Mouse (Mus musculus): ENCODE results near the gene Gpr156.

Gene Gpr156

GRCm38 (mm10) chr16:37916138-37916817 is at the start of gene Gpr156:
TSS of gene Gpr156 (plus strand) at chr16:37916496.
- in situ Hi-C loops (cut with MseI, MboI) = no loop called here

- in situ Hi-C loops (cut with MseI, MboI) = no loop called here
Observed at GRCm38 (mm10) chr16:37867791-37868505, 48.3 kb upstream of the Gpr156 start, which contains the start of gene Lrrc58. TSS of gene Lrrc58 (plus strand) at chr16:37868389.

- in situ Hi-C loops (cut with MseI, MboI) = no loop called here
Observed at GRCm38 (mm10) chr16:37868506-37869469, 47.5 kb upstream of the Gpr156 start.

GRCm38 (mm10) chr16:37869470-37870231 is 46.6 kb upstream of the Gpr156 start:
- in situ Hi-C loops (cut with MseI, MboI) = no loop called here

- in situ Hi-C loops (cut with MseI, MboI) = no loop called here
Observed at GRCm38 (mm10) chr16:37871112-37871715, 45.1 kb upstream of the Gpr156 start.

- in situ Hi-C loops (cut with MseI, MboI) = no loop called here
Observed at GRCm38 (mm10) chr16:37874501-37875235, 41.6 kb upstream of the Gpr156 start.

GRCm38 (mm10) chr16:37877406-37877805 is 38.9 kb upstream of the Gpr156 start:
- in situ Hi-C loops (cut with MseI, MboI) = no loop called here

GRCm38 (mm10) chr16:37878951-37879505 is 37.3 kb upstream of the Gpr156 start:
- in situ Hi-C loops (cut with MseI, MboI) = no loop called here

- in situ Hi-C loops (cut with MseI, MboI) = no loop called here
Observed at GRCm38 (mm10) chr16:37879750-37880419, 36.4 kb upstream of the Gpr156 start.

- in situ Hi-C loops (cut with MseI, MboI) = no loop called here
Observed at GRCm38 (mm10) chr16:37881168-37881567, 35.1 kb upstream of the Gpr156 start.

- in situ Hi-C loops (cut with MseI, MboI) = no loop called here
Observed at GRCm38 (mm10) chr16:37888986-37889385, 27.3 kb upstream of the Gpr156 start.

- in situ Hi-C loops (cut with MseI, MboI) = no loop called here
Observed at GRCm38 (mm10) chr16:37892667-37893066, 23.6 kb upstream of the Gpr156 start.

GRCm38 (mm10) chr16:37893381-37893780 is 22.9 kb upstream of the Gpr156 start:
- in situ Hi-C loops (cut with MseI, MboI) = no loop called here

GRCm38 (mm10) chr16:37893942-37894341 is 22.4 kb upstream of the Gpr156 start:
- in situ Hi-C loops (cut with MseI, MboI) = no loop called here

- in situ Hi-C loops (cut with MseI, MboI) = no loop called here
Observed at GRCm38 (mm10) chr16:37898790-37899189, 17.5 kb upstream of the Gpr156 start.

GRCm38 (mm10) chr16:37899357-37899756 is 16.9 kb upstream of the Gpr156 start:
- in situ Hi-C loops (cut with MseI, MboI) = no loop called here

GRCm38 (mm10) chr16:37901318-37901717 is 15.0 kb upstream of the Gpr156 start:
- in situ Hi-C loops (cut with MseI, MboI) = no loop called here

- in situ Hi-C loops (cut with MseI, MboI) = no loop called here
Observed at GRCm38 (mm10) chr16:37906456-37906855, 9.8 kb upstream of the Gpr156 start.

- in situ Hi-C loops (cut with MseI, MboI) = no loop called here
Observed at GRCm38 (mm10) chr16:37911086-37911485, 5.2 kb upstream of the Gpr156 start.

Measured in mouse trophoblast stem cell (cell line).